Mouse (Mus musculus) C2C12 (cell line): ENCODE measurements at regions not wholly inside any gene's neighbourhood (a gene's known extent, or its start where the extent isn't known, plus 50 kb on each side); places are given as distances from the start of the nearest gene placed in this dataset.

Experiments used
- H3K27me3 ChIP-seq: one replicate; pipeline ENCODE4 v1.6.1; 2011; ENCODE audit not compliant: control insufficient read depth, insufficient read depth, insufficient read length
- H3K36me3 ChIP-seq: one replicate; pipeline ENCODE4 v1.6.1; 2011; ENCODE audit not compliant: control insufficient read depth, insufficient read depth
- H3K4me3 ChIP-seq: one replicate; pipeline ENCODE4 v1.5.1; 2011; ENCODE audit warnings: mild to moderate bottlenecking, control low read depth; ENCODE audit not compliant: poor library complexity, insufficient read depth, severe bottlenecking
- H3K79me2 ChIP-seq: one replicate; pipeline ENCODE4 v1.6.1; 2011; ENCODE audit not compliant: control insufficient read depth, insufficient read depth
- H3K79me3 ChIP-seq: one replicate; pipeline ENCODE4 v1.6.1; 2011; ENCODE audit warnings: low read depth, control low read depth
- H3ac ChIP-seq: one replicate; pipeline ENCODE3; 2011; ENCODE audit warnings: low read depth; ENCODE audit not compliant: control insufficient read depth, insufficient read length
- CEBPB ChIP-seq: IDR thresholded peaks from one replicate; pipeline ENCODE4 v1.6.1; 2011; ENCODE audit warnings: low read depth, mild to moderate bottlenecking, control low read depth, moderate library complexity
- CTCF ChIP-seq: IDR thresholded peaks from one replicate; pipeline ENCODE4 v1.5.1; 2011; ENCODE audit not compliant: control insufficient read depth, insufficient read depth, insufficient read length
- FOSL1 ChIP-seq: IDR thresholded peaks from one replicate; pipeline ENCODE4 v1.8.0; 2011; ENCODE audit warnings: mild to moderate bottlenecking, low read length; ENCODE audit not compliant: poor library complexity, insufficient read depth, severe bottlenecking
- MAX ChIP-seq: IDR thresholded peaks from one replicate; pipeline ENCODE4 v1.6.1; 2011; ENCODE audit warnings: mild to moderate bottlenecking, control low read depth
- MYOD1 ChIP-seq: IDR thresholded peaks from one replicate; pipeline ENCODE4 v1.6.1; 2011; ENCODE audit warnings: low read depth; ENCODE audit not compliant: control insufficient read depth, insufficient read length
- MYOG ChIP-seq: IDR thresholded peaks from one replicate; pipeline ENCODE4 v1.6.1; 2011; ENCODE audit not compliant: control insufficient read depth, insufficient read length; ENCODE audit errors: extremely low read depth
- USF1 ChIP-seq: IDR thresholded peaks from one replicate; pipeline ENCODE4 v1.6.1; 2011; ENCODE audit warnings: low read depth, mild to moderate bottlenecking, control low read depth, moderate library complexity

DNA sequence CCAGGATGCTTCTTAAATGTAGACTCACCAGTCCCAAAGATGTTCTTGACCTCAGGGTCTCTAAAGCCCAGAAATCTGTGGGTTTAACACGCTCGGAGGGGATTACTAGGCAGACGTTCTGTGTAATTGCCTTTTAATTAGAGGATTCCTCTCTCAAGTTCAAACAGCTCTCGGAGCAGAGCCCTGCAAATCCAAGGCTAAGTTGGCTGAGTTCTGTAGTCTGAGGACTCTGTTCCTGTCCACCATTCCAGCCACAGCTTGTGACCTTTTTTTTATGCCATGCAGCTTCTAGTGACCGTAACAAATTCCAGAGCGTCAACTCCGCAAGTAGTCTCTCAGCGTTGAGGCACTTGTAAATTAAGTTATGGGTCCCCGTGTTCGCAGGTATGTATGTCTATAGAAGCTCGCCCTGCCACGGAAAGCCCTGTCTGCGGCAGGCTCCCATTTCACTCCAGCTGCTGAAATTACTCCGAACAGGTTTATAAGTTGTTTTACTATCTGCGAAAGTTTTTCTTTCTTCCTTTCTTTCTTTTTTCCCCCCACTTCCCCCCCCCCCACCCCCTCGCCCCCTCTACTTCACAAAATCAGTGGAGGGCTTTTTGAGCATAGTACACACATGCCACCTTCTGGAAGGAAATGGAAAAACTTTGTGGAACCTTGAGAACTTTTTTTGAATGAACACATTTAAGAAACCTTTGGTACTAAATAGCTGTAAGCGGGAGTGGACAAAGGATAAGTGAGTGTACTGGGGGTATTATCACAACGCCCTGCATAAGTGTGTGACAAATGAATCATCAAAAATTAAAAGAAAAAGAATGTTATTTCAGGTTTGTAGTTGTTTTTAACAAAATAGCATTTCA, 82.9 kb upstream of the Ranbp3l start:
- no peaks in the 10 kb centered on the region for H3K36me3 ChIP-seq
- H3K79me2 ChIP-seq: no peaks in the 10 kb centered on the region
- no peak overlapping the region for H3K4me3 ChIP-seq
- TF ChIP-seq MYOG (no peak), CTCF (no peak), MAX (no peak), FOSL1 (no peak), CEBPB (no peak), USF1 (no peak), MYOD1 (no peak)
- H3K79me3 ChIP-seq: no peaks in the 10 kb centered on the region
- H3ac ChIP-seq: no peak overlapping the region
- no peaks in the 10 kb centered on the region for H3K27me3 ChIP-seq

DNA sequence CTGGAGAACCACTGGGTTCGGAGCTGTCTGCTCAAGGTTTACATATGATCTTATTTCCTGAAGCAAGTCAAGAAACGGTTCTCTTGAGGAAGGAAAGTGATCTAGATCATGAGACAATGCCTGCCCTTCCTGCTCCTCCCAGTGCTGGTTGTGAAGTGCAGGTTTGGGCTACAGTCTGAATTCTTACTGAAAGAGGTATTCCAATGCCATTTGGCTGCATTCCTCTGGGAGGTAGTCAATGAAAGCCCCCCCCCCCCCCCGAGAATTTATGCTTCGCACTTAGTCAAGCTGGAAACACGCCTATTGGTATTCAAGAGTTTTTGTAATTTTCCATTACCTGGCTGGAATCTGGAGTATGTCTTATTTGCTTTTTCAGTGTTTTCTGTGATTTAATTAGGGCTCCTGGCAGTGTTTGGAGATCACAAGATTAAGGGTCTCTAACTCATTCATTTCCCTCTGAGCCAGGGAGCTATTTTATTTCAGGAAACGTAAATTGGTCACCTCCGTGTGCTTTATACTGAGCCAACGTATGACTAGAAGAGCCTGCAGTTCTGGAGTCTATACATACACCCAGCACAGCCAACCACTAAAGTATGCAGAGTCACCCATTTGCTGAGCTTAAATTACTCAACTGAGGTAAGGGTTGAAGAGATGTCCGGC, 84.7 kb upstream of the Ranbp3l start:
- H3ac ChIP-seq: no peak overlapping the region
- H3K36me3 ChIP-seq: no peaks in the 10 kb centered on the region
- no peaks in the 10 kb centered on the region for H3K27me3 ChIP-seq
- no peaks in the 10 kb centered on the region for H3K79me2 ChIP-seq
- TF ChIP-seq CEBPB: no peak
- TF ChIP-seq MYOG: no peak
- TF ChIP-seq FOSL1: no peak
- no peak for TF ChIP-seq MAX
- no peak for TF ChIP-seq USF1
- TF ChIP-seq MYOD1: no peak
- TF ChIP-seq CTCF: no peak
- H3K4me3 ChIP-seq: no peak overlapping the region
- H3K79me3 ChIP-seq: no peaks in the 10 kb centered on the region

DNA sequence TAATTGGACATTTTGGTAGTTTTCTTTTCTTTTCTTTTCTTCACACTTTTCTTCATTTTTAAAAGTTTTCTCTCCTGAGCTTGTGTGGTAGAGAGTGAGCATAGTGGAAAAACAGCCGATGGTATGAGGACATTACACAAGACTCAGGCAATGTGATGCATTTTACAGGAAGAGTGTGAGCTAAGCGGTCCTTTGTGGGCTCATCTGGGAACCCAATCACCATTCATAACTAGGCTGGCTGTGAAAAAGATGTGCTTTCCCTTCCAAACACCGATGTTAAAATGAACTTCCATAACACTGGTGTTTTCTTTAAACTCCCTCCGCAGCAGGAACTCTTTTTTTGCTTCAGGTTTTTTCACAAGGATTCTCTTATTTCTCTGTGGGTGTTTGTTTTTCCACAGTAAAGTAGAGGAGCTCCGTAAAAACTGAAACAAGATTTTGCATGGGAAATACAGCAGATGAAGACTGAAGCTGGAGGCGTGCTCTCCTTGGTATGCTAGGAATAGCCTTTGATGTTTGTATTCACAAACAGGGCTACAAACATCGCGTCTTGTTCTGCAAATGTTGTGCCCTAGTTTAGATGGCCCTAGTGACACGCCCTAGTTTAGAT, 92.8 kb upstream of the Ranbp3l start:
- no peak for TF ChIP-seq MYOD1
- no peak for TF ChIP-seq FOSL1
- TF ChIP-seq USF1: no peak
- no peak for TF ChIP-seq CTCF
- TF ChIP-seq MAX: no peak
- TF ChIP-seq MYOG: no peak
- no peak for TF ChIP-seq CEBPB

DNA sequence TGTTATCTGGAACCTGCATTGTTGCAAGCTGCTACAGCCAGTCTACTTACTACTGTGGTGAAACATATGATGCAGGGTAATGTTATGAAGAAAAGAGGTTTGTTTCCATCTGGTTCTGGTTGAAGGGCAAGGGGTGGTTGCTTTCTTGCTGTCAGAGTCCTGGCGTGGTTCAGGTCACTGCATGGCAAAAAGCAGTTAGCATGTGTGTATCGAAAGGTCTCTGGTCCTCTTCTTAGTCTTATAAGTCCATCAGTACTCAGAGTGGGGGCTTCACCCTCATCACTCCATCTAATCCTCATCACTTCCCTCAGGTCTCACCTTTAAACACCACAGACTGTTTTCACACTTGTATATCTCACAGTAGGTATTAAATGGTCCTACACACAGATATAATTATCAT, 99.7 kb upstream of the Ranbp3l start:
- Histone ChIP-seq H3K79me3 (no peaks in the 10 kb centered on the region), H3K36me3 (no peaks in the 10 kb centered on the region), H3K79me2 (no peaks in the 10 kb centered on the region), H3ac (no peak overlapping the region), H3K4me3 (no peak overlapping the region), H3K27me3 (no peaks in the 10 kb centered on the region)
- TF ChIP-seq MYOG: no peak
- TF ChIP-seq CTCF: no peak
- TF ChIP-seq FOSL1: no peak
- no peak for TF ChIP-seq CEBPB
- no peak for TF ChIP-seq USF1
- TF ChIP-seq MAX: no peak
- TF ChIP-seq MYOD1: no peak

More for the DNA sequence above, 92.8 kb upstream of the Ranbp3l start:
- H3K79me2 ChIP-seq: no peaks in the 10 kb centered on the region
- no peak overlapping the region for H3K4me3 ChIP-seq
- no peaks in the 10 kb centered on the region for H3K36me3 ChIP-seq
- no peaks in the 10 kb centered on the region for H3K79me3 ChIP-seq
- H3K27me3 ChIP-seq: no peaks in the 10 kb centered on the region
- no peak overlapping the region for H3ac ChIP-seq

DNA sequence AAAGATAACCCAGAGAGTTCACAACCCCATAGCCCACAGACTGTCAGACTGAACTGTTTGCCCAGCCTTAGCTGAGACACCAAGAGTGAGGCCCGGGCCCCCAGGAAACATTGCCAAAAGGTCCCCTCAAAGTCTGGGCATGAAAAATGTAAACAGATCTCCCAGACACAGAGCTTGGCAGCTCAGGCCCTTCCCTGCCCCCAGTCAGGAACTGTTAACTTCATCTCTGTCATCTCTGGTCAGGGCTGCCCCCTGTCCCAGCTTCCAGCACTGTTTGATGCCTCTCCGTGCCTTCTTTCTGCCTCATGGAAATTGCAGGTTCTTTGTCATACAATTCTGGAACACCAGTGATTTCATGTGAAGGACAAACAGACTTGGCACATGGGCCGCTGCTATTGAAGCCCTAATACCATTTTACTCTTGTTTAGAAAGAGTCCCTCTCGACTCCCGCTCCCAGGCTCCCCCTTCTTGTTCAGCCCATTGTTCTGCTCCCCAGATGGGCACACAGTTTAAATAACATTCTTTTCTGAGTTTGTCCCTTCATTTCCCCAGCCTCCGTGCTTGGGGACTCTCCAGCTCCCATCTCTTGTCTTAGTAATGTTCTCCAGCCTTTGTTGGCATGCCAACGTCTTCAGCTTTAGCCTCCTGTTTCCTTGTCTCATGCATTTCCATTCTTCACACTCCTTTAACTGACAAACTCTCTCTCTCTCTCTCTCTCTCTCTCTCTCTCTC, 100.4 kb upstream of the Ranbp3l start:
- no peaks in the 10 kb centered on the region for H3K27me3 ChIP-seq
- H3ac ChIP-seq: no peak overlapping the region
- TF ChIP-seq FOSL1 (no peak), CTCF (no peak), USF1 (no peak), CEBPB (no peak)
- H3K36me3 ChIP-seq: no peaks in the 10 kb centered on the region
- H3K79me3 ChIP-seq: no peaks in the 10 kb centered on the region
- H3K4me3 ChIP-seq: no peak overlapping the region
- no peaks in the 10 kb centered on the region for H3K79me2 ChIP-seq
